In genomic region chr9:68875791-68876190, GRCm38 (mm10) we compare ENCODE assay signal across 22 mouse cellular contexts.
DNase-seq lines count a peak whose midpoint lies in the region; ATAC-seq and TF ChIP-seq lines count a peak whose summit lies in the region.
"Had no signal": no experiment of that assay in that cellular context is flagged by ENCODE, and none has a peak within 500 bp of the region (broad histone marks: within the 10 kb centered on the region; RNA-seq: fewer than 3 reads in every experiment).

No protein-coding gene starts in this region.

- H3K4me2 ChIP-seq in stomach, embryonic 16.5 days (ENCODE audit: low read depth, low read length) = no peak overlapping the region
- no peak overlapping the region for H3K4me2 ChIP-seq in stomach, postnatal 0 days (replicated peaks; ENCODE audit: low read depth)
- H3K4me2 ChIP-seq: embryonic facial prominence, embryonic 15.5 days; heart, embryonic 11.5 days; heart, embryonic 15.5 days; hindbrain, embryonic 13.5 days had no signal

- DNase-seq in layer of hippocampus, adult 9-11 months = peak; percentile 22
- no peak for DNase-seq in layer of hippocampus, adult 11-12 months (ENCODE audit: low spot score)
- peak; percentile 26 to 30 for DNase-seq in left cerebral cortex, postnatal 36 days (ENCODE audit: low spot score in 2 of 2)
- DNase-seq in left cerebral cortex, adult 11 months (ENCODE audit: low spot score) = no peak
- no peak for DNase-seq in stomach, postnatal 0 days (ENCODE audit: low spot score)
- no peak for DNase-seq in embryo, embryonic 11 days
- DNase-seq: adrenal gland, adult 2 months; adrenal gland, postnatal 25 days; cerebellum, adult 2 months; cerebellum, postnatal 10 days; gastrocnemius, postnatal 10 days; heart, adult 2 months; heart, postnatal 14 days had no signal

- H3K4me1 ChIP-seq in stomach, embryonic 16.5 days (ENCODE audit: control insufficient read depth, insufficient read depth, low read length) = no peaks in the 10 kb centered on the region
- no peaks in the 10 kb centered on the region for H3K4me1 ChIP-seq in stomach, postnatal 0 days (replicated peaks; ENCODE audit: control insufficient read depth, insufficient read depth)

- 84% methylated on average over 2 of the region's 2 CpGs for WGBS in stomach, embryonic 16.5 days
- WGBS in stomach, postnatal 0 days = 88% methylated on average over 2 of the region's 2 CpGs

- ATAC-seq in stomach, embryonic 16.5 days (ENCODE audit: insufficient read depth, low FRiP score) = no peak
- ATAC-seq in stomach, postnatal 0 days (ENCODE audit: low FRiP score, low TSS enrichment) = no peak
- ATAC-seq: forebrain, embryonic 14.5 days; hindbrain, postnatal 0 days had no signal

- no peak for TF ChIP-seq EP300 in stomach, postnatal 0 days (optimal IDR thresholded peaks at IDR 0.05)

- TF ChIP-seq CTCF in stomach, postnatal 0 days (IDR thresholded peaks at IDR 0.05; ENCODE audit: low read depth) = no peak

- no peak overlapping the region for H3K4me3 ChIP-seq in stomach, embryonic 16.5 days (replicated peaks; ENCODE audit: low read length)
- no peak overlapping the region for H3K4me3 ChIP-seq in stomach, postnatal 0 days (ENCODE audit: low read depth, low read length)
- H3K4me3 ChIP-seq: embryonic facial prominence, embryonic 15.5 days; erythroblast, embryonic 14.5 days; forebrain, embryonic 10.5 days; heart, adult 2 months; heart, embryonic 15.5 days; hindbrain, embryonic 13.5 days had no signal

- no peak overlapping the region for H3K9ac ChIP-seq in stomach, embryonic 16.5 days (ENCODE audit: low read length)
- H3K9ac ChIP-seq in stomach, postnatal 0 days (ENCODE audit: low read length) = no peak overlapping the region
- H3K9ac ChIP-seq: embryonic facial prominence, embryonic 15.5 days; heart, embryonic 15.5 days; hindbrain, embryonic 13.5 days had no signal

- no peaks in the 10 kb centered on the region for H3K9me3 ChIP-seq in stomach, embryonic 16.5 days (replicated peaks; ENCODE audit: control insufficient read depth, low read length)
- H3K9me3 ChIP-seq in stomach, postnatal 0 days (ENCODE audit: control insufficient read depth, low read length) = no peaks in the 10 kb centered on the region
- H3K9me3 ChIP-seq: embryonic facial prominence, embryonic 15.5 days; forebrain, embryonic 10.5 days; heart, embryonic 15.5 days; hindbrain, embryonic 13.5 days had no signal

- H3K27ac ChIP-seq in stomach, embryonic 16.5 days (ENCODE audit: low read length) = peak overlapping the region; percentile 53; the same call in 1 of the 2 replicates
- H3K27ac ChIP-seq in stomach, postnatal 0 days (replicated peaks) = no peak overlapping the region
- H3K27ac ChIP-seq: embryonic facial prominence, embryonic 15.5 days; forebrain, embryonic 10.5 days; heart, adult 2 months; heart, embryonic 15.5 days; hindbrain, embryonic 13.5 days; hindbrain, postnatal 0 days had no signal

- no peaks in the 10 kb centered on the region for H3K36me3 ChIP-seq in stomach, embryonic 16.5 days (ENCODE audit: control insufficient read depth, insufficient read depth, low read length)
- H3K36me3 ChIP-seq in stomach, postnatal 0 days (ENCODE audit: control insufficient read depth, insufficient read depth, low read length) = no peaks in the 10 kb centered on the region
- H3K36me3 ChIP-seq: embryonic facial prominence, embryonic 15.5 days; forebrain, embryonic 10.5 days; heart, embryonic 15.5 days; hindbrain, embryonic 13.5 days had no signal

- H3K27me3 ChIP-seq in stomach, embryonic 16.5 days (ENCODE audit: control insufficient read depth, insufficient read depth, low read length) = no peaks in the 10 kb centered on the region
- H3K27me3 ChIP-seq in stomach, postnatal 0 days (ENCODE audit: control insufficient read depth, insufficient read depth, low read length) = no peaks in the 10 kb centered on the region
- H3K27me3 ChIP-seq: embryonic facial prominence, embryonic 15.5 days; heart, embryonic 15.5 days; hindbrain, embryonic 13.5 days had no signal

- intact Hi-C loops in left cerebral cortex, postnatal 36 days (cut with DNase I) = no loop called here

Comparison
In these comparisons a context has a peak if more than half of its experiments do, and no peak if none do; other contexts are left out.
1. DNase-seq: peak in layer of hippocampus, adult 9-11 months (single experiment) and left cerebral cortex, postnatal 36 days (2 of 2); none in layer of hippocampus, adult 11-12 months (single experiment), left cerebral cortex, adult 11 months (single experiment), stomach, postnatal 0 days (single experiment) and embryo, embryonic 11 days (single experiment).